Mouse (Mus musculus) skeletal muscle tissue, adult 2 months (tissue): ENCODE data around the gene Psmb3.

Experiments
- DNase-seq: peaks from one replicate; pipeline ENCODE4 v3.0.0-alpha.2; 2012; ENCODE audit warnings: low read depth, low spot score

Gene Psmb3

DNA sequence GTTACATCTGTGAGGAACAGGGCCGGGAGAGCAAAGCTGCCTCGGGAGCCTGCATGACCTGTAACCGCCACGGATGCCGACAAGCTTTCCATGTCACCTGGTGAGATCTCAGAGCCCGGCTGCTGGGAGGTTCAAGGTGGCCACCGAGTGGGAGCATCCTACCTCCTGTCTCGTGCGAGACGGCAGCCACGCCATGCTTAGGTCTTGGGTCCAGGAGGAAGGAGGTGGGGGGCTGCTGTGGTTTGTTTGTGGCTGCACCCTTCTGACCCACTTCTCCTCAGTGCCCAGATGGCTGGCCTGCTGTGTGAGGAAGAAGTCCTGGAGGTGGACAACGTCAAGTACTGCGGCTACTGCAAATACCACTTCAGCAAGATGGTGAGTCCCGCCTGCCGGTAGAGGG is 36.4 kb upstream of the Psmb3 start:
- DNase-seq: no peak

DNA sequence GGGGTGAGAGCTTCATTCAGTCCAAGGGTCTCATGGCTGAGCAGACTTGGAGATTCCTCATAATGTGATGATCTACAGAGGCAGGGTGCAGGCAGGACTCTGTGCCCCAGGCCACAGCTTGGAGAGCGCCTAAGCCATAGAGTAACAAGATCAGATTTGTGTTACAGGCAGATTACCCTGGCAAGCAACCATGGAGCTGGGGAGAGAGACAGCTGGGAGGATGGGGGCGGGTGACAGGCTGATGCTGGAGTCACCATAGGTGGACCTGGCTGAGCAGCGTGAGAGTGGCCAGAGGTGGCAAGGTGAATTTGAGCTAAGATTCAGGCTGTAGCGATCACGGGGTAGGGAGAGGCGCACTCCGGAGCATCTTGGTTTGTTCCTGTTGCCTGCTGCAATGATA is 35.0 kb upstream of the Psmb3 start:
- DNase-seq: peak; percentile 56

DNA sequence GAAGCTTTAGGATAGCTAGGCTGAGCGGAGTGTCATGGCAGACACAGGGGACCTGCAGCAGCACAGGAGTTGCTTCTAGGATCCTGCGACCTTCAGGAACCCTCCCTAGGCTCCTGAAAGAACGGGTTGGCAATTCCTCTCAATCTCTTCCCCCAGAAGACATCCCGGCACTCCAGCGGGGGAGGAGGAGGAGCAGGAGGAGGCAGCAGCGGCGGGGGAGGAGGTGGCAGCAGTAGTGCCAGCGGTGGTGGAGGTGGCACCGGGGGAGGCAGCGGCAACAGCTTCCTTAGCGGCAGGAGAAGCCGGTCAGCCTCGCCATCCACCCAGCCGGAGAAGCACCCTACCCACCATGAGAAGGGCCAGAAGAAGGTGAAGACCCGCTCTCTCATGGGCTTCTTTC is 33.9 kb upstream of the Psmb3 start:
- no peak for DNase-seq

DNA sequence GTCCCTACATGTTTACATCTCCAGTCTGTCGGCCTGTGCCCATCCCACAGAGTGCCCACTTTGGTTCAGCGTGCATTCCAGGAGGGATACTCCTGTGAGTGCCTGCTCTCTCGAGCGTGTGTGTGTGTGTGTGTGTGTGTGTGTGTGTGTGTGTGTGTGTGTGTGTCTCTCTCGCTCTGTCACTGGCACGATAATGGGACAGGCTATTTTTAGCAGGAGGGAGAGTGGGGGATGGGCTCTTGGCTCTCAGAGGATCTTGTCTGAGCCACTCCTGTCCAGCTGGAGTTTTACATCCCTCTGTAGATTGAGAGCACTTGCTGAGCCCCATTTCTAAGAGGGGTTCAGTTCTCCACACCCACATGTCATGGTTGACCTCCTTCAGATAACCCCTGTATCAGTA is 33.4 kb upstream of the Psmb3 start:
- peak; percentile 83 for DNase-seq

DNA sequence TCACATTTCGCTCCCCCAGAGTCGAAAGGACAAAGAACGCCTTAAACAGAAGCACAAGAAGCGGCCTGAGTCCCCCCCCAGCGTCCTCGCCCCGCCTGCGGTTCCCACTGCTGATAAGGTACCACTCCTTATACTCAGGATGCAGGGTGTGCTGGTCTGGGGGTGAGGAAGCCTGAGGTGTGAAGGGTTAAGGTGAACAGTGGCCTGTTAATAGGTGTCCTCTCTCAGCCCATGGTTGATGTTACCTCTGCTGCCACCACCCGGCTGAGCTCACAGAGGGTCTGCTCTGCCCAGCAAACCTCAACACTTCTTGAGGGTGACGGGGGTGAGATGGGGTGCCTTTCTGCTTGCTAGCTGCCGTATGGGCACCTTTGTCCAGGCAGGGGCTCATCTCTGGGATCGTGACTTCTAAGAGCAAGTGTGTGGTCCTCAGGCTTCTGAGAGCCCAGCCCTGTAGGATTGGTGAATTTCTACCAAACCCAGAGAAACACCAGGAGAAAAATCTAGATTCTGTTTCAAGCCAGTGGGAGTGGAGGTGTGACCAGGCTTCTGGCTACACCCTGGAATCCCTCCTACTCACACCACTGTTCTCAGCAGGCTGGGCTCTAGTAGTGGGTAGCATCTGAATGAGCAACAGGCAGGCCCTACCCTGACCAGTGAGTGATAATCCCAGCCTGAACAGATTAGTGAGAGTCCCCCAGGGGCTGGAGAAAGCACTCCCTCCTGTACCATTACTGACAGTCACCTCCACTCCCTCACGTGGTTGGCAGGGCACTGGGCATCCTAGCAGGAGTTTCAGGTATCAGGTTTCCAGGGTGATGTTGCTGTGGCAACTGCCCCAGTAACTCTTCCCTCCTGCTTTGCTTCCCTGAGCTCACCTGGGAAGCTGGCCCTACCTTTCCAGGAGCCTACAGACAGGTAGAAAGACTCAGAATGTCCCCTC is 32.7 kb upstream of the Psmb3 start:
- no peak for DNase-seq

DNA sequence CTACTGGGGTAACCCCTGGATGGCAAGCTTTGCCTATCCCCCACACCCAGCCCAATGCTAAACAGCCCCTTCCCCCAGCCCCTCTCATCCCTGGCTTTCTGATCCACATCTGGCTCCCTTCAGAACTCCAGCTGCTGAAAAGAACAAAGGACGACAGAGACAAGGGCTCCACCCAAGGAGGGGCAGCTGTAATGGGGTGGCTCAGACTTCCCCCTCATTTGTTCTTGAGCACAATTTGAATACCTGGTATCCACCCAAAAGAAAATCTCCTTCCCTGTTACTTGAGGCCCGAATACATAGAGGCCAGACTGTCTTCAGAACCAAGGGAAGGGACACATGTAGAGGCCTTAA is 32.0 kb upstream of the Psmb3 start:
- no peak for DNase-seq

DNA sequence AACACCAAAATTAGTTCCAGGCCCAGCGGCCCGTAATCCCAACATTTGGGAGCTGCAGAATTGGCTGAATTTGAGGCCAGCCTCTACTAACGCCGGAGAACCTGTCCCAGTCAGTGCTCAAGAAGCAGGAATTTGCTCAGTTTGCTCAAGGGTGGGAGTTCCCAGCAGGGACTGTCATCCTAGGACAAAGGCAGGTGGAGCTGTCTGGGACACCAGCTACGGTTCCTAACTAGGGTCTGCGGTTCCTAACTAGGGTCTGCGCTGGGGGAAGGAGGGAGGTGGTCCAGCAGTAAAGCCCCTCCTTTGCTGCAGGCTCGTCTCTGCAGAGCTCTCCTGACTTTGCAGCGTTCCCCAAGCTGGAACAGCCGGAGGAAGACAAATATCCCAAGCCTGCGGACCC is 30.1 kb upstream of the Psmb3 start:
- DNase-seq: no peak

DNA sequence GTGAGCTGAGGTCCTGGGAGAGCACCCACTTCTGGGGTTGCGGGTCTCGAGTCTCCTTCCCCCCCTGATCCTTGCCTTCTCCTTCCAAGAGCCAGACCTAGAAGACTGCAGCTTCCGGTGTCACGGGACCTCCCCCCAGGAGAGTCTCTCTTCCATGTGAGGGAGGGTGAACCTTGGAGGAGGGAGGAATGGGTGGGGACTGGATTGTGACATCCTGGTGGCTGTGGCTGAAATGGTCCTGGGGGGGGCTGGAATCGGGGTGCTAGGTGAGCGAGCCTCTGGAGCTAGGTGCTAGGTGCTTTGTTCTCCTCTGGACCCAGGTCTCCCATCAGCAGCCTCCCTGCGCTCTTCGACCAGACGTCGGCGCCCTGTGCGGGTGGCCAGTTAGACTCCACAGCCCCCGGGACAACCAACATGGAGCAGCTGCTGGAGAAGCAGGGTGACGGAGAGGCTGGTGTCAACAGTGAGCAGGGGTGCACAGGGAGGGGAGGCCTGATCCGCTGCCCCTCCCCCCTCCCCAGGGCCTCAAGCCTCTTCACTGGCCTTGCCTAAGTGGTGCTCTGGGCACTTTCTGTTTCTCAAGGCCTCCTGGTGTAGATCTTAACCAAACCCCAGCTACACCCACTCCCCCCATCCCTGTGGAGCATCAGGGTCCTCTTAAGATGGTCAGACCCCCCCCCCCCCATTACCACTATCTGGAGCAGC is 27.0 kb upstream of the Psmb3 start:
- no peak for DNase-seq

DNA sequence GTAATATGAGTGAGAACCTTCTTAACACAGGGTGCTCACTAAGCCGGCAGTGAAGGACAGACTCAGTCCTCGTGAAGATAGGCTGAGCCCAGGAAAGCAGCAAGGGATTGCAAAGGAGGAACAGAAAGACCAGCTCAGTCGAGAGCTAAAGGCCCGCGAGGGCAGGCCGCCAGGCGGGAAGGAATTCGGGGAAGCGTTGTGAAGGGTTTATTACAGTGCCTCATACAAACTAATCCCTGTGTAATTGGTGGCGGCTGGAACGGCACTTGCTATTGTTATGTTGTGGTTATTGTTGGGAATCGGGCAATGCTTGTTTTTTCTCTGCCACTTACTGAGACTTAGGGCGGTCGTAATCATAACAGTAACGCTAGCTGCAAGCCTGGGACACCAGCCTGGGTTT is 25.8 kb upstream of the Psmb3 start:
- no peak for DNase-seq

DNA sequence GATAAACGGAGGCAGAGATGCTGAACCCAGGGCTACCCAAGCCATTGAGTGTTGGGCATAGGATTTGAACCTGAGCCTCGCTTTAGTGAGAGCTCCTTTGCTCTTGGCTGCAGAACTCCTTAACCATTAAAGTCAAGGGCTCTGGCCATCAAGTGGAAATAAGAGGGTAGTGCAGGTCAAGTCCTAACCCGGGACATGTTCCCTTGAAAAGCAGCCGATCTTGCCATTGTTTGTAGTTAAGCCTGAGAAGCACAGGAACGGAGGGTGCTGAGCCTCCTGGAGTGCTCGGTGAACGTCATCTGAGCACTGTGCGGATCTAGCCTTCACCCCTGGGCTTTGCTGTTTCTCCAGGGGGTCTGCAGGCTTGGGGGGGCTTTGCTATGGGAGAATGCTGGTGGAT is 25.4 kb upstream of the Psmb3 start:
- no peak for DNase-seq

DNA sequence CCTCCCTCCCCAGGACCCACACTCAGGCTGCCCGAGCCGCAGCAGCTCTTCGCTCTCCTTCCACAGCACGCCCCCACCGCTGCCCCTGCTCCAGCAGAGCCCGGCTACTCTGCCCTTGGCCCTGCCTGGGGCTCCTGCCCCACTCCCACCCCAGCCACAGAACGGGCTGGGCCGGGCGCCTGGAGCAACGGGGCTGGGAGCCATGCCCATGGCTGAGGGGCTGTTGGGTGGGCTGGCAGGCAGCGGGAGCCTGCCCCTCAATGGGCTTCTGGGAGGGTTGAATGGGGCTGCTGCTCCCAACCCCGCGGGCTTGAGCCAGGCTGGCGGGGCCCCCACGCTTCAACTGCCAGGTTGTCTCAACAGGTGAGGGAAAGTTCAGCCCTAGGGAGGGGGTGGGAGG is 24.9 kb upstream of the Psmb3 start:
- DNase-seq: no peak

DNA sequence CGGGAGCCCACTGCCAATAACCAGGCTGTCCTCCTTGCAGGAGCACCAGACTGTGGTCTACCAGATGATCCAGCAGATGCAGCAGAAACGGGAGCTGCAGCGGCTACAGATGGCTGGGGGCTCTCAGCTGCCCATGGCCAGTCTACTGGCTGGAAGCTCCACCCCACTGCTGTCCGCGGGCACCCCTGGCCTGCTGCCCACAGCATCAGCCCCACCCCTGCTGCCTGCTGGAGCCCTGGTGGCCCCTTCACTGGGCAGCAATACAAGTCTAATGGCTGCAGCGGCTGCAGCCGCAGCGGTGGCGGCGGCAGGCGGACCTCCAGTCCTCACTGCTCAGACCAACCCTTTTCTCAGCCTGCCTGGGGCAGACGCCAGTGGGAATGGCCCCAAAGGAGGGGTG is 22.8 kb upstream of the Psmb3 start:
- DNase-seq: no peak

DNA sequence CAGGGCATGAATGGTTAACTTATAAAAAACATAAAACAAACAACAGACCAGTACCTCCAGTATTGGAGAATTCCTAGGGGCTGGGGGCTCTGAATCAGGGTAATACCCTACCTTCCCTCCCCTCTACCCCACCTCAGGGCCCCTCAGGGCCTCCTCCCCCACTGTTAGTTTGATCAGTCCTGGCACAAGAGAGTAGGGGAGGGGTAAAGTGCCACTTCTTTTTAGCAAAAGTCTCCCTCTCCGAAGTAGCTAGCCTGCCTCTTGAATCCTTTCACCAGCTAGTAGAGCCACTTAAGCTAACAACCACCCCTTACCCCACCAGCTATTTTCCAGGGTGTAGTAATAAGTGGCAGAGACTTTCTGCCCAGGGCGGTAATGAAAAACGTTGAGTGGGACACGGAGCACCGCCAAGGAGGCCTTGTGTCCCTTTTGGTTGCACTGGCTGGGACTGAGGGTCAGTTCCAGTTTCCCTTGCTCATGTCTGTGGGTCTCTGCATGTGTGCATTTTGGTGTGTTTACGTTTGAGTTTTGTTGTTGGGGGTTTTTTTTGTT is 20.6 kb upstream of the Psmb3 start:
- DNase-seq: no peak

DNA sequence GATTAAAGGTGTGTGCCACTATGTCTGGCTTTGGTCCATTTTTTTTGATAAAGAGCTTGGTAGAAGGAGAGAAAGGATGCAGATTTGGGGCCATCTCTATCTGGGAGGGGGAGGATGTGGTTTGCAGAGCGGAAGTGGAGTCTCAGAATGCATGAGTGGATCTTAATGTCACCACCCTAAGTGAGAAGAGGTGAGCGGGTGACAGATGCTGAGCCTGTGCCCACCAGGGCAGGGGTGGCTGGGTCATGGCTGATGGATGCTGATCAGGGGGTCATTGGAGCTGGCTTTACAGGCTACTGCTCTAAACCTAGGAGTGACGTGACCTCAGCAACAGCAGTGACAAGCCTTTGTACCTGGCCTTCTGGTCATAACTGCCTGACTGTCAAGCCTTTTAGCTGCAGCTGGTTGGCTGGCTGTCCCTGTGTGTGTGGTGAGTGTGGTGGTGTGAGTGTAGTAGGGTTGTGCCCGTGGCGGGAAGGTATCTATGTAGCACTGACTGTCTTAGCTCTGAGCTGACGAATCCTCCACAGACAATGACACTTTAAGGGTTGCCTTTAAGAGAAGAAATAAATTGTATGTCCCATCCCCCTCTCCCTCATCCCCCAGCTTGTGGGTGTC is 19.0 kb upstream of the Psmb3 start:
- no peak for DNase-seq

DNA sequence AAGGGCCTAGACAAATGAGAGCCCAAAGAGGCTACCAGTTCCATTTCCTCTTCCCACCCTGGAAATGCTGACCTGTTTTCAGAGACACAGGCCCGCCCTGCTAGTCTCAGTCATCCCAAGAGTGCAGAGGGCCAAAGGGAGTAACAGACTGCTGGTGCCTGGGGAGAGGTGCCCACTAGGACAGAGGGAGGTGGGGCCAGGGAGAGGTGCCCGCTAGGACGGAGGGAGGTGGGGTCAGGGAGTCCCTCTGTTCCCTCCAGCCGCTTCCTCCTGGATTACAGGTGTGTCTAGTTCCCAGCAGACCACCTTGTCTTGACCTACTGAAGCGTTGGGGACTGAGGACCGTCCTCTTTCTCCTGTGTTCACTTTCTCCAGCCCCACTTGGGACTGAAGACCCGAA is 18.4 kb upstream of the Psmb3 start:
- no peak for DNase-seq

DNA sequence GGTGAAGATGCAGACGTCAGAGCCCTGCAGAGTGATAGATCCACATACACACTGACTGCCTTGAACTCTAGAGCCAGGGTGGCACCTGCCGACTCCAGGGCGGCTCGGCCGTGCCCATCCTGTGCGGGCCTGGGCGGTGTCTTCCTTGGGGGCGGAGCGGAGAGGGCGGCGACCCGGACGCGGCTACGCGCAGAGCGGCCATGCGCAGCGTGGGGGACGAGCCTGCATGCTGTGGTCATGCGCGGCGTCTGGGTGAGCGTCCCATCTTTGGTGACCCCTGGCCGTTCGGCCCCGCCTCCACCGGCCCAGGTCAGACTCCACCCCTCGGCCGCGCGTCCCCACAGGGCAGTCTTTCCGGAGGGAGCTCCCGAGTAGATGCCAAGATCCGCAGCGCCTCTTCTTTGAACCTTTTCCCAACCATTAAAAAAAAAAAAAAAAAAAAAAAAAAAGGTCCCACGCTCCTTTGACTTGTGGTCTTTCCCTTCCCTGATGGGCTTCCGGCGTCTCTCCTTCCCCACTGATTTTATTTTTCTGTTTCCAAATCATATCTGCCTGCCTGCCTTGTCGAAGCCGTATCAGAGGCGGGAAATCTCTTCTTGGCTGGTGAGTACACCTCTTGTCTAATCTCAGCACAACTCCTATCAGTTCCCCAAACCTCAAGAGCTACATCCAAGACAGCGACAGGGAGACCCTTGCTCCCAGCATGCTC is 17.4 kb upstream of the Psmb3 start, which contains the start of gene Cisd3:
TSS of gene Cisd3 (plus strand) at position 214 of the 709 bp plus-strand sequence.
- peak; percentile 92 for DNase-seq

DNA sequence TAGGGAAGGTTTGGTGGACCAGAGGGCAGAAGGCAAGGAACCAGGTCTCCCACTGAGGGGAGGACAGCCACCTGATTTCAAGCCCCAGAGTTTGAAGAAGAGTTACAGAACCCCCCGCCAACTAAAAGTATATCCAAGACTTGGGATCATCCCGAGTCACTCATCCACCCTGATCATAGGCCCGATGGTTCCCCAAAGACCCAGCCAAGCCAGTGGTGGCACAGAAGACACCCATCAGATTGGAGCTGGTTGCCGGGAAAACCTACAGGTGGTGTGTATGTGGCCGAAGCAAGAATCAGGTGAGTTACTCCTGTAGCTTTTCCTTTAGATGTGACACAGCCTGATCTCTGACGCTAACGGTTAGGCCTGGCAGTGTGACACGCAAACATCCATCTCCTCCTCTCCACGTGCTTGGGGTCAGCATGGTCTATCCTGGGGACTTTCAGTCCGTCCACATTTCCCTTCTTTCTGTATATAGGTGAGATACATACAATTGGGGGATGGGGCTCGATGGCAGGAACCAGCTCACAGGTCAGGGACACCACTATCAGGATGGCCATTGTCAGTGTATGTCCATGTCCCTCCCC is 16.8 kb upstream of the Psmb3 start:
- no peak for DNase-seq

DNA sequence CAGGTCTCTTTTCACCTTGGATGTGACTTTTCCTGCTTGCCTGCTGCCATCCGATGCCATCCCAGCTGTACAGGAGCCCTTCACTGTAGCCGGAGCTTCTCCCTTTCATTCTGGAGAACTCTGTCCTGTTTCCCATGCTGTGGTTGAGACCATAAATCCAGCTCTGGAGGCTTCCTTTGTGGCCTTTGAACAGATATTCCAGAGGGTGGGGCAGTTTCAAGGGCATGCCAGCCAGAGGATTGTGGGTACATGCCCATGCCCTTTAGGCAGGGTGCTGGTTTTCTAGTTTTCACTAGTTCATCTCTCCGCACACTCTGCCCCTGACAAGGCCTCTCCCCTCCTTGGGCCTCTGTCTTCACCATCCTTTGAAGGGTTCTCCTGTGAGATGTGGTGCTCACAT is 16.1 kb upstream of the Psmb3 start:
- no peak for DNase-seq

DNA sequence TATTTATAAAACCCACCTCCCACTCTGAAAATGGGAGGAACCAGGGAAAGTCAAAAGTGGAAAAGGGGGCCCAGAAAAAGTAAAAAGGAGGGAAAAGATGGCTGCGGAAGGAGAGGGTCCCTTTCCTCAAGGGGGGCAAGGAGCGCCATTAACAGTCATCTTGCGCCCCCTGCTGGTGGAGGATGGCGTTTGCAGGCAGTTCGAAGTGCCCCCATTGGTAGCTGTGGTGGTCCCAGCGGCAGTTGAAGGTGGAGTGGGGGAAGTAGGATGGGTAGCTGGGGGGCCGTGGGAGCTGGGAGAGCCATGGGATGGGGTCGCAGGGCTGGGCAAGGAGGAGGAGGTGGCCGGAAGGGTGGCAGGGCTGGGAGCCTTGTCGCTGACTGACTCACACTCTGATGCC is 13.3 kb upstream of the Psmb3 start:
- no peak for DNase-seq

DNA sequence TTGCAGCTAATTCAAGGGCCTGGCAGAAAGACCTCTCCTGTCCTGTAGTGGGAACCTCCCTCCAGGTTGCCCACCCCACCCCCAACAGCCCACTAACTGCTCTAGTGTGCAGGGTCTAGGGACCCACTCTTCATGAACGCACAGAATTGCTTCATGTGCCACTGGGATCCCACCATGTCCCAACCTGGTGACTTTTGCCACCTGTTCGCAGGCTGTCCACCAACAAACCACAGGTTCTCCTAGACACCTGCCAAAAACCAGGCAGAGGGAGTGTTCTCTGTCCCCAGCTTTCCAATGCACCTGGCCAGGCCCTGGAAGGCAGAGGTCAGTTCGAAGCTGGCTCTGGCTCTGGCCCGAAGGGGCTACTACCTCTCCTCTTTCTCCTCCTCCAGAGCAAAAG is 8.8 kb upstream of the Psmb3 start:
- DNase-seq: no peak

DNA sequence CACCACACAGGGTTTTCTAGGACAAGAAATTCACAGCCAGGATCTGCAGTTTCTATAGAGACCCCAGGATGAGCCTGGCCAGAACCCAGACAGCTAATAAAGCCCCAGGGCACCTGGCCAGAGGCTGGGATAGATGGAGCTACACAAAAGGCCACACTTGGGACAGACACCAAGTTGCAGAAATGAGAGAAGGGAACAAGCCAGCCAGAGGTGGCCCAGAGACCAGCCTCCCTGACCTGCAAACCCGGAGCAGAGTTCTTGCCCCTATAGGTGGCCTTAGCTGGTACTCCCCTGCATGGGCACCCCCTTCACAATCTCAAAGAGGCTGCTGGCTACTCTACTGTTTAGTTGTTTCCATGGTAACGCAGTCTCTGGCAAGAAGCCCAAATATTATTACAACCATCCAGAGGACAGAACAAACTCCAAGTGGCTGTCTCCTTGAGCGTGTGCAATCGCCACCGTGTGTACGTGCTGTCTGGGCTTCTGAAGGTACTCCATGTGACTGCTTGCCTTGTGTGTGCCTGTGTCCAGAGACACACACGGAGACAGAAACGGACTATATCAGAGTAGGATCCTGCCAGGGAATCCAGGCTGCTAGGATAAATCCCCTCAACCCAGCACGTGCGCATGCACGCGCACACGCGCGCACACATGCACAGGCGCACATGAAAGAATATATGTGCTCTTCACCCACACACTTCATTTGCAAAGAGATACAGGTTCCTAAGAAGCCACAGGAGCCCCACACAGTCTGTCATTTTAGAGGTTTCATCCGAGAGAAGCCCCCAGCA is 8.1 kb upstream of the Psmb3 start:
- no peak for DNase-seq
